Mouse (Mus musculus) lung, adult 2 months (tissue): ENCODE results near the gene Spata13. TPM values are rescaled to one million over a fixed set of nuclear protein-coding genes. Genes with fewer than 3 reads are reported as not detected.

ENCODE experiments used
- DNase-seq: peaks from one replicate; pipeline ENCODE4 v3.0.0; 2022
- H3K4me1 ChIP-seq: fragments of 200-500 bp; 2 replicates; pipeline ENCODE4 v1.6.1; 2011; ENCODE audit warnings: low read length; ENCODE audit not compliant: control insufficient read depth, insufficient read depth
- H3K4me3 ChIP-seq: fragments of 200-500 bp; replicated peaks from 2 replicates; pipeline ENCODE3; 2011; ENCODE audit warnings: low read depth, mild to moderate bottlenecking, control low read depth, low read length; ENCODE audit errors: extremely low read depth
- CTCF ChIP-seq: fragments of 200-500 bp; IDR thresholded peaks from 2 replicates; pipeline ENCODE4 v1.5.1; 2011; ENCODE audit warnings: mild to moderate bottlenecking, low read length, control low read depth; ENCODE audit not compliant: insufficient read depth
- POLR2A ChIP-seq: fragments of 200-500 bp; IDR thresholded peaks from 2 replicates; pipeline ENCODE4 v1.6.1; 2011; ENCODE audit warnings: low read depth, mild to moderate bottlenecking, control low read depth, low read length, borderline replicate concordance; ENCODE audit errors: extremely low read depth
- WGBS: fragments of 180-500 bp; shearing (Covaris S2); methylation state at CpG from one replicate; pipeline ENCODE4 v1.1.7; 2018; 5-methylcytosine and 5-hydroxymethylcytosine counted together
- polyA plus RNA-seq: library from polyadenylated mRNA; depleted of rRNA; stranded (reverse); fragments of >200 nt; gene quantifications from 2 replicates; pipeline ENCODE4 v1.2.3, GENCODE M21; 2012

Gene Spata13
- polyA plus RNA-seq, 1 experiment, result 20.8 TPM

GRCm38 (mm10) chr14:60636608-60636980, 2.8 kb downstream of the Spata13 start:
- Histone ChIP-seq H3K4me1 (peaks cover 4% of the 10 kb centered on the region), H3K4me3 (no peak overlapping the region)
- no peak for TF ChIP-seq CTCF
- no peak for TF ChIP-seq POLR2A
- WGBS, result 52% methylated on average over 2 of the region's 2 CpGs
- DNase-seq, result no peak

GRCm38 (mm10) chr14:60636996-60637395, 3.2 kb downstream of the Spata13 start:
- no peak for DNase-seq
- H3K4me1 ChIP-seq, result peaks cover 4% of the 10 kb centered on the region
- 80% methylated on average over 9 of the region's 9 CpGs for WGBS
- TF ChIP-seq CTCF (no peak), POLR2A (no peak)
- no peak overlapping the region for H3K4me3 ChIP-seq

GRCm38 (mm10) chr14:60638159-60638558, 4.4 kb downstream of the Spata13 start:
- no peak for DNase-seq
- Histone ChIP-seq H3K4me1 (peaks cover 4% of the 10 kb centered on the region), H3K4me3 (no peak overlapping the region)
- 59% methylated on average over 8 of the region's 8 CpGs for WGBS
- no peak for TF ChIP-seq POLR2A
- no peak for TF ChIP-seq CTCF

GRCm38 (mm10) chr14:60639195-60639594, 5.4 kb downstream of the Spata13 start:
- TF ChIP-seq POLR2A (no peak), CTCF (no peak)
- Histone ChIP-seq H3K4me1 (peaks cover under 1% of the 10 kb centered on the region), H3K4me3 (no peak overlapping the region)
- 80% methylated on average over 9 of the region's 9 CpGs for WGBS
- no peak for DNase-seq

GRCm38 (mm10) chr14:60641120-60641519, 7.3 kb downstream of the Spata13 start:
- H3K4me1 ChIP-seq, result no peaks in the 10 kb centered on the region; the same call in 1 of the 2 replicates

GRCm38 (mm10) chr14:60642131-60642530, 8.3 kb downstream of the Spata13 start:
- Histone ChIP-seq H3K4me3 (no peak overlapping the region), H3K4me1 (no peaks in the 10 kb centered on the region; the same call in 1 of the 2 replicates)
- WGBS, result 94% methylated on average over 1 of the region's 1 CpGs
- no peak for DNase-seq
- TF ChIP-seq POLR2A (no peak), CTCF (no peak)

More at GRCm38 (mm10) chr14:60641120-60641519, 7.3 kb downstream of the Spata13 start:
- TF ChIP-seq POLR2A (no peak), CTCF (no peak)
- WGBS, result 89% methylated on average over 6 of the region's 6 CpGs
- no peak for DNase-seq
- no peak overlapping the region for H3K4me3 ChIP-seq

GRCm38 (mm10) chr14:60643098-60643870, 9.5 kb downstream of the Spata13 start:
- H3K4me1 ChIP-seq, result no peaks in the 10 kb centered on the region
- 80% methylated on average over 14 of the region's 14 CpGs for WGBS
- TF ChIP-seq CTCF, result no peak
- TF ChIP-seq POLR2A, result no peak
- no peak overlapping the region for H3K4me3 ChIP-seq
- no peak for DNase-seq

GRCm38 (mm10) chr14:60646373-60646772, 12.6 kb downstream of the Spata13 start:
- DNase-seq, result no peak
- Histone ChIP-seq H3K4me3 (no peak overlapping the region), H3K4me1 (no peaks in the 10 kb centered on the region)
- WGBS, result 73% methylated on average over 5 of the region's 5 CpGs
- TF ChIP-seq POLR2A (no peak), CTCF (no peak)

- H3K4me3 ChIP-seq, result no peak overlapping the region
- 81% methylated on average over 7 of the region's 7 CpGs for WGBS
- no peak for DNase-seq
- TF ChIP-seq POLR2A, result no peak
- no peak for TF ChIP-seq CTCF
- H3K4me1 ChIP-seq, result no peaks in the 10 kb centered on the region
These were observed 14.1 kb downstream of the Spata13 start for GRCm38 (mm10) chr14:60647885-60648284.

GRCm38 (mm10) chr14:60648956-60649355, 15.2 kb downstream of the Spata13 start:
- no peaks in the 10 kb centered on the region for H3K4me1 ChIP-seq
- WGBS, result 70% methylated on average over 1 of the region's 1 CpGs
- no peak for DNase-seq
- no peak for TF ChIP-seq CTCF
- no peak for TF ChIP-seq POLR2A
- no peak overlapping the region for H3K4me3 ChIP-seq
